Mouse (Mus musculus) G1E (cell line): ENCODE results near the gene Zhx3.

Experiments used
- CTCF ChIP-seq: IDR thresholded peaks from 2 replicates; pipeline ENCODE4 v1.5.1; 2012; ENCODE audit warnings: low read depth, low read length, inconsistent platforms, mixed read lengths
- GATA1 ChIP-seq: IDR thresholded peaks from 2 replicates; pipeline ENCODE4 v1.6.1; 2012; ENCODE audit warnings: borderline replicate concordance, low read length, inconsistent platforms, mixed read lengths
- POLR2AphosphoS5 ChIP-seq: IDR thresholded peaks from 2 replicates; pipeline ENCODE4 v1.6.1; 2012; ENCODE audit warnings: low read depth, low read length, inconsistent platforms; ENCODE audit not compliant: insufficient replicate concordance
- TAL1 ChIP-seq: conservative IDR thresholded peaks from 2 replicates; pipeline ENCODE4 v1.6.1; 2012; ENCODE audit warnings: low read depth, low read length, inconsistent platforms, mixed read lengths

DNA sequence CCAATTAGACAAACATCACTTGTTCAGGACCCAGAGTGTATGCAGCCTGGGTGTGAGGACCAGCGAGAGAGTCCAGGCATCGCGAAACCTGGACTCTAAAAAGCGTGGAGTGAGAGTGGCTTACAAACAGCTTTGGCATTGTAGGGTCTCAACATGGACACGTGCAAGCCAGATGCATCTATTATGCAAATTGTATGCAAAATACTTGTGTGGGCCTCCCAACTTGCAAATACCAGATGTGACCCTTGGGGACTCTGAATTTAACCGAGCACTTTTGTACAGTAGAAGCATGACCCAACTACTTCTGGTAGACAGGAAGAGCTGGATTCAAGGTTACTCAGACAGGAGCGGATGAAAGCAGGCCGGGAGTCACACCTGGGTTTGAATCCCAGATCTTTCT, 43.9 kb upstream of the Zhx3 start:
- TF ChIP-seq GATA1 (no peak), CTCF (no peak), TAL1 (no peak), POLR2AphosphoS5 (no peak)
